Mouse (Mus musculus): ENCODE results near the gene Bmx. TPM values are rescaled to one million over a fixed set of nuclear protein-coding genes. Genes with fewer than 3 reads are reported as not detected.

Gene Bmx
- polyA plus RNA-seq, 1 experiment from 2014 or later = 8.9 TPM

DNA sequence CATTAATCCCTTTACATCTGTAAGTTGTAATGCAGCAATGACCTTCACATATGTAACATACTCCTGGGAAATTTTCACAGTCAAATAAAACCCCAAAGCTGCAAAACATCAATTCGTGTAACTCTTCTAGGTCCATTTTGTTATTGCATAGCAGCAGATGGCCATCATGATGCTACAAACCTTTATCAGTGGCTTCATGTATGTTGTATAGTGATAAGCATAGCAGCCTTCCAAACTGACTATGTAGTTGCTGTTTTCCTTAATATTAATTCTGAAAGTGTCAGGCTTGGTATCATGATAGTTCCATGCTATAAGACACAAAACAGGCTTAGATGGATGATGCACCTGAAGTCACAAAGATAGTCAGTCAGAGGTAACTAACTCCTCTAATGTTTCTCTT is 93.3 kb downstream of the Bmx start:
- Histone ChIP-seq H3K36me3 (ENCODE audit: control insufficient read depth, insufficient read depth, low read length) (no peaks in the 10 kb centered on the region), H3K9ac (ENCODE audit: low read depth, low read length) (no peak overlapping the region), H3K27ac (ENCODE audit: low read depth, low read length) (no peak overlapping the region), H3K4me2 (no peak overlapping the region), H3K27me3 (ENCODE audit: control insufficient read depth, insufficient read depth, low read length) (no peaks in the 10 kb centered on the region), H3K4me3 (ENCODE audit: low read depth, low read length) (no peak overlapping the region), H3K9me3 (replicated peaks; ENCODE audit: control insufficient read depth, low read length) (no peaks in the 10 kb centered on the region), H3K4me1 (ENCODE audit: control insufficient read depth, insufficient read depth, low read length) (no peaks in the 10 kb centered on the region)
- ATAC-seq (replicated peaks; ENCODE audit: insufficient number of reproducible peaks, low FRiP score, low TSS enrichment) = no peak
- 69% methylated on average over 1 of the region's 1 CpGs for WGBS (ENCODE audit: insufficient replicate concordance)

DNA sequence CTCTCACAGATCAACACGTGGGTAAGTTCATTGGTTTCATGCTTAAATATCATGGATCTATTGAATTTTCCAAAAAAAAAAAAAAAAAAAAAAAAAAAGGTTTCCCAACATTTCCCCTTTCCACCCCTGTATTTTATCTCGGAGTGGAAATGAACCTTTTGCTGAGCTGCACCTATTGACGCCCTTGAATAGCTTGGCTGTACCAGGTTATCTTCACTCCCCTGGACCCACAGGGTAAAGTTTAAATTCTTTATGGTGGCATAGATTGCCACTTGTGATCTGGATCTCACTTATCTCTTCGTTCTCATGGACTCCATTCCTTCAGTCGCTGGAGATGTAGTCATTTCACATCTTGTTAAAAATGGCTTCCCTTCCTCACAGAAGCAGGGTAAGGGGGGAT is 103.4 kb downstream of the Bmx start:
- WGBS (ENCODE audit: insufficient replicate concordance) = 73% methylated on average over 5 of the region's 5 CpGs
- H3K9me3 ChIP-seq (replicated peaks; ENCODE audit: control insufficient read depth, low read length) = no peaks in the 10 kb centered on the region
- no peak overlapping the region for H3K9ac ChIP-seq (ENCODE audit: low read depth, low read length)
- H3K4me2 ChIP-seq = no peak overlapping the region
- H3K36me3 ChIP-seq (ENCODE audit: control insufficient read depth, insufficient read depth, low read length) = no peaks in the 10 kb centered on the region
- ATAC-seq (replicated peaks; ENCODE audit: insufficient number of reproducible peaks, low FRiP score, low TSS enrichment) = no peak
- no peak overlapping the region for H3K4me3 ChIP-seq (ENCODE audit: low read depth, low read length)
- no peak overlapping the region for H3K27ac ChIP-seq (ENCODE audit: low read depth, low read length)
- H3K27me3 ChIP-seq (ENCODE audit: control insufficient read depth, insufficient read depth, low read length) = no peaks in the 10 kb centered on the region
- no peaks in the 10 kb centered on the region for H3K4me1 ChIP-seq (ENCODE audit: control insufficient read depth, insufficient read depth, low read length)

DNA sequence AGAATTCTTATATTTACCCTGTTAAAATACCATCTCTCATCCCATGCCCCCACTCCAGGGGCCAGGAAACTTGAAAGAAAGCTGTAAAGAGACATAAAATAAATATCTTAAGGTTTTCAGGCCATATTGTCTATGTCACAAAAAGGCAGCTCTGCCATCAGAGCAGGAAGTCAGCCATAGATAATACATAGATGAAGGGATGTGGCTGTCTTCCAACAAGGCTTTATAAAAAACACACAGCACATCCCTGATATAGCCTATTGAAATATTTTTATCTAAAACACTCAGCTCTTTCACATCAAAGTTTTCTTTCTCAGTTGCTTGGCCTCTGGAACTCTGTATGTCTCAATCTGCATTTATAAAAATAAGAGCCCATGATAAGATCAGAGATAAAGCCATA is 104.4 kb downstream of the Bmx start:
- H3K4me1 ChIP-seq (ENCODE audit: control insufficient read depth, insufficient read depth, low read length) = no peaks in the 10 kb centered on the region
- no peak overlapping the region for H3K4me3 ChIP-seq (ENCODE audit: low read depth, low read length)
- no peaks in the 10 kb centered on the region for H3K27me3 ChIP-seq (ENCODE audit: control insufficient read depth, insufficient read depth, low read length)
- no peaks in the 10 kb centered on the region for H3K36me3 ChIP-seq (ENCODE audit: control insufficient read depth, insufficient read depth, low read length)
- H3K9me3 ChIP-seq (replicated peaks; ENCODE audit: control insufficient read depth, low read length) = no peaks in the 10 kb centered on the region
- H3K27ac ChIP-seq (ENCODE audit: low read depth, low read length) = no peak overlapping the region
- ATAC-seq (replicated peaks; ENCODE audit: insufficient number of reproducible peaks, low FRiP score, low TSS enrichment) = no peak
- H3K4me2 ChIP-seq = no peak overlapping the region
- H3K9ac ChIP-seq (ENCODE audit: low read depth, low read length) = no peak overlapping the region

DNA sequence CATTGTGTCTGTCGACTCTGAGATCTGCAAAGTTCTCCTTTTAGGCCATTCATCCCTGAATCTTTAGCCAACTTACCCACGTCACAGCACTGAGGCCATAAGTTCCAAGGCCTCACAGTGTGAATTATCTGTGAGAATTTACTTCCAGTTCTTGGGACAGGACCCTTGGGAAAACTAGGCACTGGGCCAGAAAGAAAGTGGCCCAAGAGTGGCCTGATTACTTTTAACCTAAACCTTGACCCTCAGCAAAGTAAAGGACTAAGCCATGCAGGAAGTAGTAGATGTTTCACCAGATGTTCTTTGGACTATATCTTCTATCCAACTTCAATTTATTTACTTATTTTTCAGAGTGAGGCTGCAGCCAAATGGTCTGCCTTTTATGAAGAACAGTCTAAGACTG is 105.3 kb downstream of the Bmx start:
- Histone ChIP-seq H3K4me1 (ENCODE audit: control insufficient read depth, insufficient read depth, low read length) (no peaks in the 10 kb centered on the region), H3K9me3 (replicated peaks; ENCODE audit: control insufficient read depth, low read length) (no peaks in the 10 kb centered on the region), H3K36me3 (ENCODE audit: control insufficient read depth, insufficient read depth, low read length) (no peaks in the 10 kb centered on the region), H3K9ac (ENCODE audit: low read depth, low read length) (no peak overlapping the region), H3K27ac (ENCODE audit: low read depth, low read length) (no peak overlapping the region), H3K4me2 (no peak overlapping the region), H3K4me3 (ENCODE audit: low read depth, low read length) (no peak overlapping the region), H3K27me3 (ENCODE audit: control insufficient read depth, insufficient read depth, low read length) (no peaks in the 10 kb centered on the region)
- no peak for ATAC-seq (replicated peaks; ENCODE audit: insufficient number of reproducible peaks, low FRiP score, low TSS enrichment)
- WGBS (ENCODE audit: insufficient replicate concordance) = 68% methylated on average over 2 of the region's 2 CpGs

DNA sequence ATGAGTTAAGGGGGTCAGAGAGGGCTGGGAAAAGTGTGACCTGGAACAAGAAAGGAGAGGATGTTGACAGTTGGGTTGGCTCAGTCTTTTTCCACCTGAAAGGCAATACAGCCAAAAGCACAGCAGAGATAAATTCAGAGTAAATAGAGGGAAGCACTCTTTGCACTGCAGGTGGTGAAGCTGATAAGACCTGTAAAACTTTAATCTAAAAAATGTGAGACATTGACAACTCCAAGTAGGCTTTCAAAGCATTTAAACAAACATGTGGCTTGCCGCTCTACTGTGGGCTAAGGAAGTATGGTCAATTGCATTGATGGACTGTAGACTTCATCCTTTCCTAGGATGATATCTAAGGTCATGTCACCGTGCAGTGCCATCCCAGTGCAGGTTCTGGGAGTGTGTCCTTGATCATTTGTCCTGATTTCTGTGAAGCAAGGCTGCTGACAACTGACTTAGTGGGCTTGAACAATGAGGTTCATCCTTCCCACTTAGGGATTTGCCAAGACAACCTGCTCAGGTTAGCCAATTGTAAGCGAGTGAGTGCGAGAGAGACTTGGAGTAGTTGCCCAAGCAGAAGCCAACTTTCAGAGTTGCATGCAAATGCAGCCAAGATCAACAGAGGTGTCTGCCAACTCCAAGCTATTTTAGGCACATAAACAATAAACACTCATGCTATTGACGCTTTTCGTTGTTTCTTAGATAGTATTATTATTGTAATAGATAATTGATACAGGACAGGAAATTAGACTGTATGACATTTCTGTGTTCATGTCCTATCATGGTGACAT is 112.3 kb downstream of the Bmx start:
- H3K4me1 ChIP-seq (ENCODE audit: control insufficient read depth, insufficient read depth, low read length) = no peaks in the 10 kb centered on the region
- 54% methylated on average over 6 of the region's 6 CpGs for WGBS (ENCODE audit: insufficient replicate concordance)
- no peaks in the 10 kb centered on the region for H3K36me3 ChIP-seq (ENCODE audit: control insufficient read depth, insufficient read depth, low read length)
- no peak overlapping the region for H3K9ac ChIP-seq (ENCODE audit: low read depth, low read length)
- H3K27me3 ChIP-seq (ENCODE audit: control insufficient read depth, insufficient read depth, low read length) = no peaks in the 10 kb centered on the region
- H3K4me2 ChIP-seq = no peak overlapping the region
- no peak overlapping the region for H3K4me3 ChIP-seq (ENCODE audit: low read depth, low read length)
- no peak overlapping the region for H3K27ac ChIP-seq (ENCODE audit: low read depth, low read length)
- ATAC-seq (replicated peaks; ENCODE audit: insufficient number of reproducible peaks, low FRiP score, low TSS enrichment) = no peak
- H3K9me3 ChIP-seq (replicated peaks; ENCODE audit: control insufficient read depth, low read length) = no peaks in the 10 kb centered on the region

Other genes with a start within 250 kb of the Bmx start
- 0.08 and 0.11 TPM in 2 replicates for gene Car5b, start 230.2 kb downstream of the Bmx start, polyA plus RNA-seq (2014; fragmentation: Nextera tagmentation; extraction: Ambion mirVana)
- gene Siah1b, start 181.7 kb downstream of the Bmx start, polyA plus RNA-seq (2014; fragmentation: Nextera tagmentation; extraction: Ambion mirVana) = 19.5 and 20.9 TPM in 2 replicates
- 0.13 and 0.28 TPM in 2 replicates for gene Cltrn, start 169.4 kb downstream of the Bmx start, polyA plus RNA-seq (2014; fragmentation: Nextera tagmentation; extraction: Ambion mirVana)
- gene Ace2, start 118.9 kb downstream of the Bmx start, polyA plus RNA-seq (2014; fragmentation: Nextera tagmentation; extraction: Ambion mirVana) = 0.11 TPM in 1 of 2 replicates, not detected in the other
- gene Pir, start 11.2 kb upstream of the Bmx start, polyA plus RNA-seq (2014; fragmentation: Nextera tagmentation; extraction: Ambion mirVana) = 10.5 and 12.3 TPM in 2 replicates
- gene Vegfd, start 115.2 kb upstream of the Bmx start, polyA plus RNA-seq (2014; fragmentation: Nextera tagmentation; extraction: Ambion mirVana) = 2.1 and 3.3 TPM in 2 replicates
- gene Piga, start 161.6 kb upstream of the Bmx start, polyA plus RNA-seq (2014; fragmentation: Nextera tagmentation; extraction: Ambion mirVana) = 10.0 and 11.2 TPM in 2 replicates
- 1.3 and 2.2 TPM in 2 replicates for gene Asb11, start 178.8 kb upstream of the Bmx start, polyA plus RNA-seq (2014; fragmentation: Nextera tagmentation; extraction: Ambion mirVana)
- gene Asb9, start 248.1 kb upstream of the Bmx start, polyA plus RNA-seq (2014; fragmentation: Nextera tagmentation; extraction: Ambion mirVana) = 0.14 TPM in 1 of 2 replicates, not detected in the other

All from heart, embryonic 11.5 days (tissue).